Mouse (Mus musculus) E14TG2a.4 (cell line): ENCODE results near the gene Ak1.

ENCODE experiments used
- H3K27me3 ChIP-seq: 2 replicates; pipeline ENCODE4 v1.6.1; 2014; ENCODE audit warnings: low read length, control low read depth; ENCODE audit not compliant: insufficient read depth
- H3K36me3 ChIP-seq: 2 replicates; pipeline ENCODE4 v1.6.1; 2014; ENCODE audit warnings: low read length, control low read depth; ENCODE audit not compliant: insufficient read depth
- H3K4me1 ChIP-seq: replicated peaks from 2 replicates; pipeline ENCODE4 v1.6.1; 2014; ENCODE audit warnings: low read depth, low read length, control low read depth
- H3K4me3 ChIP-seq: replicated peaks from 2 replicates; pipeline ENCODE4 v1.5.1; 2014; ENCODE audit warnings: mild to moderate bottlenecking, low read length
- H3K9me3 ChIP-seq: 2 replicates; pipeline ENCODE4 v1.6.1; 2014; ENCODE audit warnings: low read length, control low read depth
- CTCF ChIP-seq: conservative IDR thresholded peaks from 2 replicates; pipeline ENCODE4 v1.5.1; 2014; ENCODE audit warnings: low read length
- NANOG ChIP-seq: IDR thresholded peaks from 2 replicates; pipeline ENCODE4 v1.6.1; 2014; ENCODE audit warnings: borderline replicate concordance, low read length, mixed read lengths
- POU5F1 ChIP-seq: IDR thresholded peaks from 2 replicates; pipeline ENCODE4 v1.6.1; 2014; ENCODE audit warnings: low read length, borderline replicate concordance

The Ak1 gene

GRCm38 (mm10) chr2:32607262-32607947, 14.2 kb upstream of the Ak1 start:
- Histone ChIP-seq H3K27me3 (no peaks in the 10 kb centered on the region), H3K36me3 (0 out of 2 replicates have a peak, but pooled peaks cover 3% of the 10 kb centered on the region), H3K4me1 (peaks cover 72% of the 10 kb centered on the region), H3K9me3 (no peaks in the 10 kb centered on the region), H3K4me3 (peak overlapping the region; percentile 97)
- no peak for TF ChIP-seq POU5F1
- no peak for TF ChIP-seq CTCF
- no peak for TF ChIP-seq NANOG

- peaks cover 71% of the 10 kb centered on the region for H3K4me1 ChIP-seq
- peaks cover 9% of the 10 kb centered on the region for H3K36me3 ChIP-seq
- TF ChIP-seq POU5F1: no peak
- TF ChIP-seq NANOG: no peak
- TF ChIP-seq CTCF: no peak
- peak overlapping the region; percentile 97 for H3K4me3 ChIP-seq
- H3K9me3 ChIP-seq: no peaks in the 10 kb centered on the region
- H3K27me3 ChIP-seq: no peaks in the 10 kb centered on the region
These were observed 13.3 kb upstream of the Ak1 start for GRCm38 (mm10) chr2:32608141-32608777.

DNA sequence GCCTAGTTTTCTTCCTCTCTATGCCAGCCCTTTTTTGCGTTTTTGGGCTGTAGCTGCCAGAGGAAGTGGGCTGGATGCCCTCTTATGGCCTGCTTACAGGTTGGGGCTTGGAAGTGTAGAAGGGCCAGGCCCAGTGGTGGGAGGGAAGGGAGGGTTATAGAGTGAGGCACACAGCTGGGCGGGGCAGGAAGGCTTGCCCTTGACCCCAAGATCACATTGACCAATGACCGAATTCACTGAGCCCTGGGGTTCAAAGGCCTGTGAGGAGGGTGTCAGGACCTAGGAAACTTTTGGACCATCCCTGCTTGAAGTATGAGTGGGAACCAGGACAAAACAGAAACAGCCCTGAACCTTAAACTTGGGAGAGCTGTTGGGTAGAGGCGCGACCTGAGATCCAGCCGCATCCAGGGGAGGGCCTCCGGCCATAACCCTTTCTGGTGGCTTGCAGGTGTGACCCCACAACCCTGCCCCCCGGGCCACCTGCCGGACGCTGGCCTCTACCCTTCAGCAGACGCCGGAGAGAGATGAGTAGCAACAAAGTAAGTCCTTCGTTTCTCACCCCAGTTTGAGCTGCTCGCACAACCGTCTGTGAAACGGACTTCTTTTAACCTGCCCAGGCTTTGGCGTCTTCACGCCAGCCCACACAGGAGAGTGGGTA, 12.7 kb upstream of the Ak1 start:
- H3K4me1 ChIP-seq: peaks cover 78% of the 10 kb centered on the region
- H3K36me3 ChIP-seq: peaks cover 15% of the 10 kb centered on the region
- H3K27me3 ChIP-seq: no peaks in the 10 kb centered on the region
- no peaks in the 10 kb centered on the region for H3K9me3 ChIP-seq
- H3K4me3 ChIP-seq: peak overlapping the region; percentile 97
- TF ChIP-seq CTCF (no peak), NANOG (no peak), POU5F1 (no peak)

DNA sequence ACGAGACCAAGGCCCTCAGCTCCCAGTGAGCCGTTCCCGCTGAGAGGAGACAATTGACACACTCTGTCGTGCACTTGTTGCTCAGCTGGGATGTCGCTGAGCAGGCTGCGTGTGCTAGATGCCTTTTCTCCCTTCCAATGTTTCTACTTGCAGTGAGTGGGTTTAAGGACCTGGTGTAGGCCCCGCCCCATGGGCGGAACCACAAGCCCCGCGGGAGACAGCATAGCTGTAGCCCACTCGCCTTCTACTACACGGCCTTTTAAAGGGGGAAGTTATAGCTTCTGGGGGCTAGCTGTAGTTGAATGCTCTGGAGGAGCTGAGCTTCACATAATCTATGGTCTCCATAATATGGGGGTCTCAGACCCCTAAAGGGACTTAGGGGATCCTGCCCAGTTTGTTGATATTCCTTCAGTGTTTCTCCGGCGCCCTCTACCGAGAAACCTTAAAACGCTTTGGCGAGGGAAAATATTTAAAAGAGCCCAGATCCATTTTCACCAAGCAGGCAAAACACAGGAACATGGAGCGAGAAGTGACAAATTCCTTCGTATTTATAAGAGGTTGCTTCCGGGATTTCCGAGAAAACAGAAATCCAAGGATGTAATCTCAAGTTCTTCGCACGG, 10.8 kb upstream of the Ak1 start:
- Histone ChIP-seq H3K4me1 (peaks cover 79% of the 10 kb centered on the region), H3K9me3 (no peaks in the 10 kb centered on the region), H3K4me3 (peak overlapping the region; percentile 61), H3K36me3 (peaks cover 26% of the 10 kb centered on the region), H3K27me3 (no peaks in the 10 kb centered on the region)
- TF ChIP-seq NANOG (no peak), POU5F1 (no peak), CTCF (peak; percentile 38)

DNA sequence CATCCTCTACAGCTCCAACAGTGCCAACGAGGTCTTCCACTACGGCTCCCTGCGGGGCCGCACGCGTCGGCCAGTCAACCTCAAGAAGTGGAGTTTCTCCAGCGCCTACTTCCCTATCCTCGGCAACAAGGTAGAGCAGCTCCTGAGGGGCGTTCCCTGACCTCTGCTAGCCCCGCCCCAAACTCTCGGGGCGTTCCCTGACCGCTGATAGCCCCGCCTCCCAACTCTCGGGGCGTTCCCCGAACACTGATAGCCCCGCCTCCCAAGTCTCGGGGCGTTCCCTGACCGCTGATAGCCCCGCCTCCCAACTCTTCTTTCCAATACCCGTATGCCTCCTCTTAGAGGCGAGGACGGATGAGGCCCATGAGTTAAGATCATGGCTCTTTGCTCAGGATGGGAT, 9.3 kb upstream of the Ak1 start:
- Histone ChIP-seq H3K27me3 (no peaks in the 10 kb centered on the region), H3K4me3 (peak overlapping the region; percentile 46), H3K9me3 (peaks cover 3% of the 10 kb centered on the region), H3K4me1 (peaks cover 72% of the 10 kb centered on the region), H3K36me3 (peaks cover 39% of the 10 kb centered on the region)
- no peak for TF ChIP-seq NANOG
- TF ChIP-seq CTCF: no peak
- TF ChIP-seq POU5F1: no peak

DNA sequence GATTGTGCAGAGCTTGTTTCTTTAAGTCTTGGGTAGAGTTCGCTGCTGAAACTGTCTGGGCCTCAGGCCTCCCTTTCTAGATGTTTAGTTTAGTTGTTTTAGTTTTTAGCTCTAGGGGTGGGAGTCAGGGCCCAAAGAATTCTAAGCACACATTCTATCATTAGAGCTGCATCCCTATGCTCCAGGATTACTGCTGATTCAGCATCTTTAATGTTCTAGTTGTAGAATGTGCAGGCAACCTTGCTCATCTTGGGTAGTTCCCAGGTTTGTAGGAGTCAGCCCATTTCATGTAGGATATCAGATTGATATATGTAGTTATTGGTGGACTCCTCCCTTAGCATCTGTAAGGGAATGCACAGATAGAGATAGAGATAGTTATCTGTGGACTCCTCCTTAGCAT, 4.4 kb upstream of the Ak1 start:
- TF ChIP-seq POU5F1 (no peak), NANOG (no peak), CTCF (no peak)
- Histone ChIP-seq H3K4me3 (no peak overlapping the region), H3K27me3 (no peaks in the 10 kb centered on the region), H3K36me3 (peaks cover 71% of the 10 kb centered on the region), H3K9me3 (peaks cover 7% of the 10 kb centered on the region), H3K4me1 (peaks cover 62% of the 10 kb centered on the region)

DNA sequence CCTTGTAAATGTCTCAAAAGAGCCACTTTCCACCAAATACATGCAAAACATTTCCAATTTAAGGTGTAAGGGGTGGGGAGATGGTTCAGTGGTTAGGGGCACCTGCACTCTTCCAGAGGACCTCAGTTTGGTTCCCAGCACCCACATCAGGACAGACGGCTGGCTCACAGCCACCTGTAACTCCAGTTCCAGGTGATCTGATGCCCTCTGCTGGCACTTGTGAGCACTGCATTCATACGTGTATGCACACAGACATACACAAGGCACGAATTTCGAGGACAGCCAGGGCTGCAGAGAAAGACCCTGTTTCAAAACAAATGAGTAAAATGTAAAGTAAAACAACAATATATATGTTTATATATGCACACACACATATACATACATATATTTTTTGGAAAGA, 4.0 kb upstream of the Ak1 start:
- Histone ChIP-seq H3K4me3 (no peak overlapping the region), H3K27me3 (no peaks in the 10 kb centered on the region), H3K36me3 (peaks cover 71% of the 10 kb centered on the region), H3K4me1 (peaks cover 61% of the 10 kb centered on the region), H3K9me3 (peaks cover 7% of the 10 kb centered on the region)
- TF ChIP-seq POU5F1: no peak
- peak; percentile 65 for TF ChIP-seq CTCF

- TF ChIP-seq CTCF (no peak), NANOG (no peak), POU5F1 (no peak)
- H3K9me3 ChIP-seq: peaks cover 7% of the 10 kb centered on the region
- peaks cover 67% of the 10 kb centered on the region for H3K36me3 ChIP-seq
- no peaks in the 10 kb centered on the region for H3K27me3 ChIP-seq
- no peak overlapping the region for H3K4me3 ChIP-seq
- peaks cover 61% of the 10 kb centered on the region for H3K4me1 ChIP-seq
These were observed 3.5 kb upstream of the Ak1 start for GRCm38 (mm10) chr2:32618051-32618450.
